16 mouse cellular contexts compared by ENCODE assay signal in the genomic region with DNA sequence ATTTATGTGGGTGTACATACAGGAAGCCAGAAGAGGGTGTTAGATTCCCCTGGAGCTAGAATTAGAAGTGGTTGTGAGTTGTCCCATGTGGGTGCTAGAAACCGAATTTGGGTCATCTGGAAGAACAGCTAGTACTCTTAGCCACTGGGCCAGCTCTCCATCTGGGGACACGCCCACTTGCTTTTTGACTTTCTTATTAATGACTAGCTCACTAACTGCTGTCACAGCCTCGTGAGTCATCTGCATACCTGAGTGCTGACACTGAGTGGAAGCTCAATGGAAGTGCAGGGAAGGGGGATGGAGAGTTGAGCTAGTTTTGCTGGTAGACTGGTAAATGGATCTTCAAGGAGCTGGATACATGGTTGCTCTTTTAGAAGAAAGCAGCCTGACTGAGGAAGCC. TPM values are rescaled to one million over a fixed set of nuclear protein-coding genes. Genes with fewer than 3 reads are reported as not detected.
DNase-seq lines count a peak whose midpoint lies in the region.
"Had no signal": no experiment of that assay in that cellular context is flagged by ENCODE, and none has a peak within 500 bp of the region (broad histone marks: within the 10 kb centered on the region; RNA-seq: fewer than 3 reads in every experiment).

No protein-coding gene starts in this region.

- DNase-seq in adrenal gland, postnatal 25 days: peak; percentile 40
- DNase-seq in adrenal gland, postnatal 10 days: no peak
- DNase-seq in heart, adult 18-20 months: peak; percentile 29 to 42
- no peak for DNase-seq in heart, postnatal 14 days
- peak; percentile 92 for DNase-seq in 3T3-L1 (ENCODE audit: low read depth, low spot score)
- peak; percentile 74 for DNase-seq in brain, adult 2 months (ENCODE audit: low read depth, low spot score)
- DNase-seq in cerebellum, adult 11 months: no peak
- DNase-seq in spleen, postnatal 36 days (ENCODE audit: low spot score in 2 of 2): no peak
- DNase-seq: B cell, adult 2 months; cerebellum, postnatal 10 days; forebrain, postnatal 0 days; kidney, adult 9 months; kidney, postnatal 36 days; layer of hippocampus, postnatal 36 days; left cerebral cortex, postnatal 4 days; lung, postnatal 4 days had no signal

- intact Hi-C loops in heart, postnatal 14 days (cut with DNase I): loop anchor here (5.0 kb wide), 1 partner anchor 141 kb away; no protein-coding TSS in a partner anchor

RNA-seq across cellular contexts. Expression of gene Mb, which starts 26.1 kb away (rescaled TPM):
- total RNA-seq in adrenal gland, postnatal 25 days (2021): 0.67 and 1.3 TPM in 2 replicates
- 100 to 1,000 TPM in 1 of 2 experiments, 10 to 100 TPM in 1; 34.3 to 233 TPM for total RNA-seq in adrenal gland, postnatal 10 days (2021)
- over 10,000 TPM; 19,183 to 21,770 TPM for total RNA-seq in heart, adult 18-20 months (2021)
- total RNA-seq in heart, postnatal 14 days (2021): over 10,000 TPM; 12,884 to 13,789 TPM
- total RNA-seq: left cerebral cortex, postnatal 4 days had no signal

RNA-seq across cellular contexts. Expression of gene Apol6, which starts 32.0 kb away (rescaled TPM):
- total RNA-seq in adrenal gland, postnatal 25 days (2021): 9.8 and 12.1 TPM in 2 replicates
- 10 to 100 TPM; 14.9 to 18.5 TPM for total RNA-seq in adrenal gland, postnatal 10 days (2021)
- 1 to 10 TPM; 1.3 to 3.1 TPM for total RNA-seq in heart, adult 18-20 months (2021)
- 1 to 10 TPM in 1 of 2 experiments, under 1 TPM in 1; 0.66 to 2.5 TPM for total RNA-seq in heart, postnatal 14 days (2021)
- total RNA-seq: layer of hippocampus, postnatal 36 days; left cerebral cortex, postnatal 4 days had no signal

Comparison
In these comparisons a context has a peak if more than half of its experiments do, and no peak if none do; other contexts are left out.
1. DNase-seq: peak in adrenal gland, postnatal 25 days (single experiment), heart, adult 18-20 months (2 of 2), 3T3-L1 (single experiment) and brain, adult 2 months (single experiment); none in adrenal gland, postnatal 10 days (single experiment), heart, postnatal 14 days (0 of 2), cerebellum, adult 11 months (single experiment) and spleen, postnatal 36 days (0 of 2).
2. RNA of gene Mb, which starts 26.1 kb away (total RNA-seq): 19,183 to 21,770 TPM in heart, adult 18-20 months and 12,884 to 13,789 TPM in heart, postnatal 14 days; 34.3 to 233 TPM in adrenal gland, postnatal 10 days and 0.67 to 1.3 TPM in adrenal gland, postnatal 25 days; every median in the first group is over 10 times any median in the second.